Mouse (Mus musculus) cortical plate, adult 2 months (tissue): Measurements from ENCODE around the gene Pwp2.

Experiments used
- CTCF ChIP-seq: fragments of 200-500 bp; IDR thresholded peaks from 2 replicates; pipeline ENCODE4 v1.5.1; 2011; ENCODE audit warnings: mild to moderate bottlenecking, control low read depth, low read length; ENCODE audit not compliant: insufficient read depth; ENCODE audit errors: extremely low read depth
- POLR2A ChIP-seq: fragments of 200-500 bp; IDR thresholded peaks from 2 replicates; pipeline ENCODE4 v1.6.1; 2011; ENCODE audit warnings: mild to moderate bottlenecking, low read length, control low read depth; ENCODE audit not compliant: insufficient read depth; ENCODE audit errors: extremely low read depth

DNA sequence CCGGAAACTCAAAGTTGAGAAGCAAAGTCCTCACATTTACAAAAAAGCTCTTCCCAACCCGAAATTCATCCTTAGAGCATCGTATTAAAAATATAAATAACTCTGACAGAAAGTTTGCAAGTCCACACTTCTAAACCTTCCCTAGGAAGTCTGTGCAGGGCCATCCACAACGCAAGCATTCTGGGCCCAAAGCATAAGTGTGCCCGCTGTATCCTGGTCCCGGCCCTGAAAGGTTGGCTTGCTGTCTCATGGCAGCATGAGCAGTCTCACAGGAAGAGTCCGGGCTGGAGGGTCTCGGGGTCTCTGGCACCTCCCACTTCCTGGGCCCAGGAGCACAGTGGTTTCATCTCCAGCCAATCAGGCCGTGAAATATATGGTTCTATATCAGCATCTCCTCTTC, 13.4 kb downstream of the Pwp2 start:
- no peak for TF ChIP-seq CTCF
- TF ChIP-seq POLR2A: no peak
